Mouse (Mus musculus): ENCODE measurements around the gene Ppp1r16b. TPM values are rescaled to one million over a fixed set of nuclear protein-coding genes. Genes with fewer than 3 reads are reported as not detected.

The Ppp1r16b gene
- polyA plus RNA-seq, 1 experiment: 0.04 TPM

DNA sequence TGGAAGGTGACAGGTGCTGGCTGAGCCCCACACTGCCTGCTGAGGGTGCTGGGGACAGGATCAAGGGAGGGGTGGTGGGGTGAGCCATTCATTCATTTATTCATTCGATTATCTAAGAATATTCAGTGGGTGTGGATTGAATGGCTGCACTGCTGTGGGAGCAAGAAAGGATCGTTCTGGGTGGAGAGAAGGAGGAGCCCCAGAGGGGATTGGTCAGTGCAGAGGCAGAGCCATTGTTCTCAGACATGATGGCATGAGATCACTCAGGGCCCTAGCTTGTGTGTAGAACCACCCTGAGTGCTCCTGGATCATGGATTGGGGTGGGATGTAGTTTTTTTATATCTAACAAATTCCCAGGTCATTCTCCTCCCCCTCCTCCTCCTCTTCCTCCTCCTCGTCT, 56.3 kb downstream of the Ppp1r16b start:
- Histone ChIP-seq H3K4me3 (ENCODE audit: insufficient read depth, poor library complexity, severe bottlenecking) (no peak overlapping the region), H3K27me3 (ENCODE audit: control insufficient read depth, insufficient read depth, insufficient read length) (peaks cover 20% of the 10 kb centered on the region), H3K79me2 (ENCODE audit: control insufficient read depth, insufficient read depth) (no peaks in the 10 kb centered on the region), H3K79me3 (ENCODE audit: low read depth) (no peaks in the 10 kb centered on the region), H3K36me3 (ENCODE audit: control insufficient read depth, insufficient read depth) (no peaks in the 10 kb centered on the region), H3ac (ENCODE audit: control insufficient read depth, insufficient read length, low read depth) (no peak overlapping the region)
- TF ChIP-seq MYOD1 (IDR thresholded peaks at IDR 0.05; ENCODE audit: control insufficient read depth, insufficient read length, low read depth) (no peak), MAX (IDR thresholded peaks at IDR 0.05) (no peak)

- Histone ChIP-seq H3ac (ENCODE audit: control insufficient read depth, insufficient read length, low read depth) (no peak overlapping the region), H3K79me2 (ENCODE audit: control insufficient read depth, insufficient read depth) (no peaks in the 10 kb centered on the region), H3K79me3 (ENCODE audit: low read depth) (no peaks in the 10 kb centered on the region), H3K4me3 (ENCODE audit: insufficient read depth, poor library complexity, severe bottlenecking) (no peak overlapping the region), H3K27me3 (ENCODE audit: control insufficient read depth, insufficient read depth, insufficient read length) (peaks cover 20% of the 10 kb centered on the region), H3K36me3 (ENCODE audit: control insufficient read depth, insufficient read depth) (no peaks in the 10 kb centered on the region)
- TF ChIP-seq MYOD1 (IDR thresholded peaks at IDR 0.05; ENCODE audit: control insufficient read depth, insufficient read length, low read depth) (no peak), CTCF (IDR thresholded peaks at IDR 0.05; ENCODE audit: control insufficient read depth, insufficient read depth, insufficient read length) (no peak), FOSL1 (IDR thresholded peaks at IDR 0.05; ENCODE audit: insufficient read depth, low read length, poor library complexity, severe bottlenecking) (no peak), CEBPB (IDR thresholded peaks at IDR 0.05; ENCODE audit: low read depth) (no peak), MYOG (IDR thresholded peaks at IDR 0.05; ENCODE audit: control insufficient read depth, extremely low read depth, insufficient read length) (no peak), MAX (IDR thresholded peaks at IDR 0.05) (no peak), USF1 (IDR thresholded peaks at IDR 0.05; ENCODE audit: low read depth) (no peak)
Measured at GRCm38 (mm10) chr2:158722135-158722534, 56.9 kb downstream of the Ppp1r16b start.

GRCm38 (mm10) chr2:158722991-158723551, 57.9 kb downstream of the Ppp1r16b start:
- Histone ChIP-seq H3K4me3 (ENCODE audit: insufficient read depth, poor library complexity, severe bottlenecking) (no peak overlapping the region), H3K79me2 (ENCODE audit: control insufficient read depth, insufficient read depth) (no peaks in the 10 kb centered on the region), H3K27me3 (ENCODE audit: control insufficient read depth, insufficient read depth, insufficient read length) (peaks cover 20% of the 10 kb centered on the region), H3ac (ENCODE audit: control insufficient read depth, insufficient read length, low read depth) (no peak overlapping the region), H3K79me3 (ENCODE audit: low read depth) (no peaks in the 10 kb centered on the region), H3K36me3 (ENCODE audit: control insufficient read depth, insufficient read depth) (no peaks in the 10 kb centered on the region)
- no peak for TF ChIP-seq MAX (IDR thresholded peaks at IDR 0.05)
- no peak for TF ChIP-seq USF1 (IDR thresholded peaks at IDR 0.05; ENCODE audit: low read depth)
- no peak for TF ChIP-seq MYOD1 (IDR thresholded peaks at IDR 0.05; ENCODE audit: control insufficient read depth, insufficient read length, low read depth)

- H3K79me3 ChIP-seq (ENCODE audit: low read depth): no peaks in the 10 kb centered on the region
- H3K4me3 ChIP-seq (ENCODE audit: insufficient read depth, poor library complexity, severe bottlenecking): no peak overlapping the region
- no peak overlapping the region for H3ac ChIP-seq (ENCODE audit: control insufficient read depth, insufficient read length, low read depth)
- no peaks in the 10 kb centered on the region for H3K79me2 ChIP-seq (ENCODE audit: control insufficient read depth, insufficient read depth)
- H3K36me3 ChIP-seq (ENCODE audit: control insufficient read depth, insufficient read depth): no peaks in the 10 kb centered on the region
- peaks cover 20% of the 10 kb centered on the region for H3K27me3 ChIP-seq (ENCODE audit: control insufficient read depth, insufficient read depth, insufficient read length)
- TF ChIP-seq USF1 (IDR thresholded peaks at IDR 0.05; ENCODE audit: low read depth): no peak
- TF ChIP-seq CEBPB (IDR thresholded peaks at IDR 0.05; ENCODE audit: low read depth): no peak
- TF ChIP-seq MYOG (IDR thresholded peaks at IDR 0.05; ENCODE audit: control insufficient read depth, extremely low read depth, insufficient read length): no peak
- no peak for TF ChIP-seq MAX (IDR thresholded peaks at IDR 0.05)
- TF ChIP-seq MYOD1 (IDR thresholded peaks at IDR 0.05; ENCODE audit: control insufficient read depth, insufficient read length, low read depth): no peak
- TF ChIP-seq CTCF (IDR thresholded peaks at IDR 0.05; ENCODE audit: control insufficient read depth, insufficient read depth, insufficient read length): no peak
- no peak for TF ChIP-seq FOSL1 (IDR thresholded peaks at IDR 0.05; ENCODE audit: insufficient read depth, low read length, poor library complexity, severe bottlenecking)
Measured at GRCm38 (mm10) chr2:158723806-158724205, 58.6 kb downstream of the Ppp1r16b start.

GRCm38 (mm10) chr2:158726252-158726651, 61.1 kb downstream of the Ppp1r16b start:
- Histone ChIP-seq H3K27me3 (ENCODE audit: control insufficient read depth, insufficient read depth, insufficient read length) (peaks cover 11% of the 10 kb centered on the region), H3ac (ENCODE audit: control insufficient read depth, insufficient read length, low read depth) (no peak overlapping the region), H3K4me3 (ENCODE audit: insufficient read depth, poor library complexity, severe bottlenecking) (no peak overlapping the region), H3K79me3 (ENCODE audit: low read depth) (no peaks in the 10 kb centered on the region), H3K36me3 (ENCODE audit: control insufficient read depth, insufficient read depth) (no peaks in the 10 kb centered on the region), H3K79me2 (ENCODE audit: control insufficient read depth, insufficient read depth) (no peaks in the 10 kb centered on the region)
- no peak for TF ChIP-seq CTCF (IDR thresholded peaks at IDR 0.05; ENCODE audit: control insufficient read depth, insufficient read depth, insufficient read length)
- no peak for TF ChIP-seq MYOD1 (IDR thresholded peaks at IDR 0.05; ENCODE audit: control insufficient read depth, insufficient read length, low read depth)
- no peak for TF ChIP-seq FOSL1 (IDR thresholded peaks at IDR 0.05; ENCODE audit: insufficient read depth, low read length, poor library complexity, severe bottlenecking)
- no peak for TF ChIP-seq MAX (IDR thresholded peaks at IDR 0.05)
- no peak for TF ChIP-seq CEBPB (IDR thresholded peaks at IDR 0.05; ENCODE audit: low read depth)
- TF ChIP-seq USF1 (IDR thresholded peaks at IDR 0.05; ENCODE audit: low read depth): no peak
- no peak for TF ChIP-seq MYOG (IDR thresholded peaks at IDR 0.05; ENCODE audit: control insufficient read depth, extremely low read depth, insufficient read length)

GRCm38 (mm10) chr2:158728061-158728815, 63.0 kb downstream of the Ppp1r16b start:
- Histone ChIP-seq H3K4me3 (ENCODE audit: insufficient read depth, poor library complexity, severe bottlenecking) (no peak overlapping the region), H3K36me3 (ENCODE audit: control insufficient read depth, insufficient read depth) (no peaks in the 10 kb centered on the region), H3K27me3 (ENCODE audit: control insufficient read depth, insufficient read depth, insufficient read length) (peaks cover 3% of the 10 kb centered on the region), H3ac (ENCODE audit: control insufficient read depth, insufficient read length, low read depth) (no peak overlapping the region), H3K79me3 (ENCODE audit: low read depth) (no peaks in the 10 kb centered on the region), H3K79me2 (ENCODE audit: control insufficient read depth, insufficient read depth) (no peaks in the 10 kb centered on the region)
- TF ChIP-seq CTCF (IDR thresholded peaks at IDR 0.05; ENCODE audit: control insufficient read depth, insufficient read depth, insufficient read length) (no peak), CEBPB (IDR thresholded peaks at IDR 0.05; ENCODE audit: low read depth) (no peak), MAX (IDR thresholded peaks at IDR 0.05) (no peak), FOSL1 (IDR thresholded peaks at IDR 0.05; ENCODE audit: insufficient read depth, low read length, poor library complexity, severe bottlenecking) (no peak), USF1 (IDR thresholded peaks at IDR 0.05; ENCODE audit: low read depth) (no peak), MYOD1 (IDR thresholded peaks at IDR 0.05; ENCODE audit: control insufficient read depth, insufficient read length, low read depth) (no peak), MYOG (IDR thresholded peaks at IDR 0.05; ENCODE audit: control insufficient read depth, extremely low read depth, insufficient read length) (no peak)

Data from C2C12 (cell line).